Mouse (Mus musculus) heart, adult 2 months (tissue): Measurements from ENCODE around the gene Akap6. TPM values are rescaled to one million over a fixed set of nuclear protein-coding genes. Genes with fewer than 3 reads are reported as not detected.

ENCODE experiments used
- DNase-seq, 2 experiments: peaks; one replicate each; pipeline ENCODE4 v3.0.0; 2021
- H3K27ac ChIP-seq: fragments of 200-600 bp; 2 replicates; pipeline ENCODE4 v1.8.1; 2022
- H3K27me3 ChIP-seq: fragments of 200-500 bp; 2 replicates; pipeline ENCODE4 v1.6.1; 2012; ENCODE audit warnings: mild to moderate bottlenecking, low read length, inconsistent platforms, mixed read lengths; ENCODE audit not compliant: control insufficient read depth, insufficient read depth
- H3K36me3 ChIP-seq: fragments of 200-500 bp; 2 replicates; pipeline ENCODE4 v1.6.1; 2012; ENCODE audit warnings: low read length, inconsistent platforms; ENCODE audit not compliant: control insufficient read depth, insufficient read depth
- H3K4me1 ChIP-seq: fragments of 200-500 bp; 2 replicates; pipeline ENCODE4 v1.6.1; 2011; ENCODE audit warnings: low read length; ENCODE audit not compliant: control insufficient read depth, insufficient read depth
- H3K4me3 ChIP-seq: fragments of 200-600 bp; 2 replicates; pipeline ENCODE4 v1.8.1; 2022
- H3K79me2 ChIP-seq: fragments of 200-500 bp; replicated peaks from 2 replicates; pipeline ENCODE4 v1.6.1; 2012; ENCODE audit warnings: mild to moderate bottlenecking, inconsistent platforms, low read length, moderate library complexity, mixed read lengths; ENCODE audit not compliant: control insufficient read depth, insufficient read depth
- H3K9ac ChIP-seq: fragments of 200-500 bp; 2 replicates; pipeline ENCODE4 v1.6.1; 2012; ENCODE audit warnings: low read depth, mild to moderate bottlenecking, control low read depth, inconsistent platforms, low read length, mixed read lengths
- CTCF ChIP-seq: fragments of 200-600 bp; IDR thresholded peaks from 2 replicates; pipeline ENCODE4 v1.8.1; 2022; ENCODE audit warnings: antibody characterized with exemption, mild to moderate bottlenecking, moderate library complexity
- EP300 ChIP-seq: fragments of 200-500 bp; IDR thresholded peaks from 2 replicates; pipeline ENCODE4 v1.6.1; 2011; ENCODE audit warnings: low read depth, low read length, control low read depth; ENCODE audit not compliant: insufficient read depth
- POLR2A ChIP-seq: fragments of 200-500 bp; IDR thresholded peaks from 2 replicates; pipeline ENCODE4 v1.6.1; 2011; ENCODE audit warnings: mild to moderate bottlenecking, low read depth, low read length, control low read depth; ENCODE audit not compliant: insufficient read depth
- WGBS: fragments of 180-500 bp; shearing (Covaris S2); methylation state at CpG from one replicate; pipeline ENCODE4 v1.1.7; 2018; 5-methylcytosine and 5-hydroxymethylcytosine counted together
- intact Hi-C: fragments of 180-260 bp; cut with DNase I; formaldehyde crosslinking; loops from one replicate; pipeline ENCODE4 v1.15.1; 2025
- long read RNA-seq: library from polyadenylated mRNA; stranded (forward); transcript quantifications from one replicate; pipeline ENCODE4 v2.0.0, GENCODE M21; 2021
- polyA plus RNA-seq: library from polyadenylated mRNA; depleted of rRNA; stranded (reverse); fragments of >200 nt; gene quantifications from 2 replicates; pipeline ENCODE4 v1.2.3, GENCODE M21; 2012; rRNA removed
- total RNA-seq, 2 experiments: library from RNA; stranded (reverse); gene quantifications; 2 replicates each; pipeline ENCODE4 v1.2.3; 2021

Akap6 gene
- 100 to 1,000 TPM in 1 of 2 experiments, 10 to 100 TPM in 1; 94.6 to 100 TPM for total RNA-seq
- 14.1 and 29.1 TPM in 2 replicates for polyA plus RNA-seq
- long read RNA-seq, partial matches to known transcripts: 10 of 25 reads
- long read RNA-seq, other reads (novel, unspliced or antisense): 15 of 25 reads

- no peaks in the 10 kb centered on the region for H3K27me3 ChIP-seq
- H3K36me3 ChIP-seq: no peaks in the 10 kb centered on the region
- intact Hi-C loops: no loop called here
- H3K4me3 ChIP-seq: no peak within 1 kb of the TSS
- no peaks in the 10 kb centered on the region for H3K4me1 ChIP-seq
- no peak within 1 kb of the TSS for H3K27ac ChIP-seq
- WGBS: 81% methylated on average over 6 of the region's 6 CpGs
- TF ChIP-seq CTCF: no peak
- no peak for TF ChIP-seq POLR2A
- TF ChIP-seq EP300: no peak
- no peak for DNase-seq
- no peak within 1 kb of the TSS for H3K9ac ChIP-seq
- no peaks in the 10 kb centered on the region for H3K79me2 ChIP-seq
Observed at GRCm38 (mm10) chr12:52699146-52699545, at the start of gene Akap6. Gene Akap6, plus strand, starts transcription at chr12:52699383.

GRCm38 (mm10) chr12:52662907-52663790 is 36.0 kb upstream of the Akap6 start:
- Histone ChIP-seq H3K79me2 (no peaks in the 10 kb centered on the region), H3K9ac (no peak overlapping the region), H3K27ac (no peak overlapping the region), H3K36me3 (no peaks in the 10 kb centered on the region), H3K4me1 (no peaks in the 10 kb centered on the region), H3K27me3 (no peaks in the 10 kb centered on the region), H3K4me3 (no peak overlapping the region)
- TF ChIP-seq CTCF: no peak
- TF ChIP-seq POLR2A: no peak
- no peak for TF ChIP-seq EP300
- WGBS: 84% methylated on average over 7 of the region's 7 CpGs
- intact Hi-C loops: no loop called here
- no peak for DNase-seq

GRCm38 (mm10) chr12:52664944-52665343 is 34.2 kb upstream of the Akap6 start:
- H3K79me2 ChIP-seq: no peaks in the 10 kb centered on the region
- TF ChIP-seq EP300: no peak
- no peak for TF ChIP-seq POLR2A
- TF ChIP-seq CTCF: no peak
- H3K36me3 ChIP-seq: no peaks in the 10 kb centered on the region
- no peaks in the 10 kb centered on the region for H3K4me1 ChIP-seq
- H3K4me3 ChIP-seq: no peak overlapping the region
- no peak for DNase-seq
- intact Hi-C loops: no loop called here
- no peak overlapping the region for H3K27ac ChIP-seq
- no peaks in the 10 kb centered on the region for H3K27me3 ChIP-seq
- no peak overlapping the region for H3K9ac ChIP-seq
- 46% methylated on average over 5 of the region's 5 CpGs for WGBS

GRCm38 (mm10) chr12:52671436-52671835 is 27.7 kb upstream of the Akap6 start:
- peak; percentile 6 to 25 for DNase-seq
- Histone ChIP-seq H3K9ac (no peak overlapping the region), H3K4me3 (no peak overlapping the region), H3K79me2 (no peaks in the 10 kb centered on the region), H3K27ac (no peak overlapping the region), H3K36me3 (no peaks in the 10 kb centered on the region), H3K4me1 (no peaks in the 10 kb centered on the region; the same call in 1 of the 2 replicates), H3K27me3 (no peaks in the 10 kb centered on the region)
- 26% methylated on average over 7 of the region's 7 CpGs for WGBS
- intact Hi-C loops: no loop called here
- no peak for TF ChIP-seq EP300
- TF ChIP-seq POLR2A: no peak
- no peak for TF ChIP-seq CTCF

DNA sequence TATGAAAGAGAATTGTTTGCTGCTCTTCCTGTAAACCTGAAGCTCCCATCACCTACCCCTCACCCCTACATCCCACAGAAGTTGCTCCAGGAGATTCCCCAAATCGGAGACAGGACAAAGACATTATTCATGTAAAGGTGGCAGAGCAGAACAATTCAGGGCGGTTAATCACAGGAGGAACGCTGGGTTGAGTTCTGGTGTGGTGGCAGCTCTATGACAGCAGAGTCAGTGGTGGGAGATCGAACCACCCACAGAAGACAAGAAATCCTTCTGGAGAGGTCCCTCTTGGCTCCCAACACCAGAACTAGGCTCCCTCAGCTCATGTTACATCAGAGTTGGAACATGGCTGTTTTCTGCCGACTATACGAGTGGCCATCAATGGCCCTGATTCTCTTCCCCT is 27.2 kb upstream of the Akap6 start:
- Histone ChIP-seq H3K9ac (no peak overlapping the region), H3K27me3 (no peaks in the 10 kb centered on the region), H3K27ac (no peak overlapping the region), H3K4me1 (no peaks in the 10 kb centered on the region; the same call in 1 of the 2 replicates), H3K79me2 (no peaks in the 10 kb centered on the region), H3K4me3 (no peak overlapping the region), H3K36me3 (no peaks in the 10 kb centered on the region)
- TF ChIP-seq CTCF: no peak
- TF ChIP-seq POLR2A: no peak
- TF ChIP-seq EP300: no peak
- intact Hi-C loops: no loop called here
- no peak for DNase-seq
- WGBS: 70% methylated on average over 6 of the region's 6 CpGs

- no peak overlapping the region for H3K9ac ChIP-seq
- no peak overlapping the region for H3K27ac ChIP-seq
- no peak for DNase-seq
- H3K79me2 ChIP-seq: no peaks in the 10 kb centered on the region
- no peaks in the 10 kb centered on the region for H3K27me3 ChIP-seq
- TF ChIP-seq CTCF (no peak), EP300 (no peak), POLR2A (no peak)
- intact Hi-C loops: no loop called here
- H3K36me3 ChIP-seq: no peaks in the 10 kb centered on the region
- no peaks in the 10 kb centered on the region; the same call in 1 of the 2 replicates for H3K4me1 ChIP-seq
- 66% methylated on average over 6 of the region's 6 CpGs for WGBS
- H3K4me3 ChIP-seq: no peak overlapping the region
Observed at GRCm38 (mm10) chr12:52673361-52673960, 25.7 kb upstream of the Akap6 start.
